Comparison of ENCODE assay signal across 20 mouse cellular contexts in the genomic region with DNA sequence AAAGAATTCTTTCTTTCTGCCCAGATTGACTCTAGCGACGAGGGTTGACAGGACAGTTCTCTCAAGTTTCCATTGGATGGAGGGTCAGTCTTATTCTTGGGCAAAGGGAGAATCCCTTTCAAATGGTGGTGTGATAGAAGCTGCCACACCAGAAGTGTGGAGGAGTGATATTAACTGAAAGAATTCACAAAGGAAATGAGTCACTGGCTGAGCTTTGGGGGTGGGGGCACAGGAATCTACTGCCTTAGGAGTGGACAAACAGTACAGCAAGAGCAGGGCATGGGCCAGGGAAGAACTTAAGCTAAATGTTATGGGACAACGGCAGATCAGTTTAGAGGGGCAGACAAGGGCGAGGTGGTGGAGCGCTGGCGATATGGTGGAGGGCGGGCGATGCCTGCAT.
DNase-seq lines count a peak whose midpoint lies in the region; ATAC-seq and TF ChIP-seq lines count a peak whose summit lies in the region.
"Had no signal": no experiment of that assay in that cellular context is flagged by ENCODE, and none has a peak within 500 bp of the region (broad histone marks: within the 10 kb centered on the region; RNA-seq: fewer than 3 reads in every experiment).

No protein-coding gene starts in this region.

- H3K4me2 ChIP-seq in heart, postnatal 0 days (ENCODE audit: low read depth, low read length): no peak overlapping the region
- peak overlapping the region; percentile 72 for H3K4me2 ChIP-seq in myocyte (ENCODE audit: low read depth)
- H3K4me2 ChIP-seq: embryonic facial prominence, embryonic 15.5 days; forebrain, embryonic 15.5 days had no signal

- no peak overlapping the region for H3K4me3 ChIP-seq in heart, postnatal 0 days (ENCODE audit: low read depth, low read length)
- no peak overlapping the region for H3K4me3 ChIP-seq in myocyte
- no peak overlapping the region for H3K4me3 ChIP-seq in limb, embryonic 10.5 days
- H3K4me3 ChIP-seq: embryonic facial prominence, embryonic 15.5 days; forebrain, embryonic 15.5 days; heart, embryonic 10.5 days had no signal

- no peak for TF ChIP-seq CTCF in heart, postnatal 0 days (IDR thresholded peaks at IDR 0.05; ENCODE audit: low read depth)

- no peak for TF ChIP-seq POLR2A in myocyte (IDR thresholded peaks at IDR 0.05; ENCODE audit: insufficient read length, low read depth)

- intact Hi-C loops in left cerebral cortex, postnatal 36 days (cut with DNase I): no loop called here

- TF ChIP-seq EP300 in heart, postnatal 0 days (IDR thresholded peaks at IDR 0.05; ENCODE audit: low read depth): no peak

- peak; percentile 26 for DNase-seq in heart, postnatal 0 days (ENCODE audit: low spot score)
- no peak for DNase-seq in heart, adult 18-20 months
- DNase-seq in lung, postnatal 10 days: peak; percentile 35
- DNase-seq in lung, postnatal 36 days: no peak
- DNase-seq in 416B (ENCODE audit: low read depth): peak; percentile 30
- DNase-seq in limb, embryonic 10.5 days (ENCODE audit: low spot score): no peak
- no peak for DNase-seq in left cerebral cortex, postnatal 36 days (ENCODE audit: low spot score in 2 of 2)
- DNase-seq: adrenal gland, postnatal 10 days; cerebellum, adult 11 months; cerebellum, adult 8-10 months; cerebellum, postnatal 14 days; embryo, embryonic 11 days; gastrocnemius, postnatal 36 days; heart, adult 11 months; heart, postnatal 14 days had no signal

- H3K79me2 ChIP-seq in myocyte (ENCODE audit: control insufficient read depth, insufficient read depth): no peaks in the 10 kb centered on the region

- no peaks in the 10 kb centered on the region for H3K36me3 ChIP-seq in heart, postnatal 0 days (replicated peaks; ENCODE audit: control insufficient read depth, insufficient read depth, low read length)
- H3K36me3 ChIP-seq in myocyte (ENCODE audit: control insufficient read depth, insufficient read depth): no peaks in the 10 kb centered on the region
- H3K36me3 ChIP-seq in limb, embryonic 10.5 days: no peaks in the 10 kb centered on the region
- H3K36me3 ChIP-seq: embryonic facial prominence, embryonic 15.5 days; forebrain, embryonic 15.5 days; heart, embryonic 10.5 days had no signal

- no peaks in the 10 kb centered on the region for H3K9me3 ChIP-seq in heart, postnatal 0 days (replicated peaks; ENCODE audit: control insufficient read depth, low read length)
- H3K9me3 ChIP-seq in limb, embryonic 10.5 days (replicated peaks): no peaks in the 10 kb centered on the region
- H3K9me3 ChIP-seq: embryonic facial prominence, embryonic 15.5 days; forebrain, embryonic 15.5 days; heart, embryonic 10.5 days had no signal

- 0 out of 2 replicates have a peak, but pooled peaks cover 3% of the 10 kb centered on the region for H3K4me1 ChIP-seq in heart, postnatal 0 days (ENCODE audit: control insufficient read depth, insufficient read depth)
- peaks cover 35% of the 10 kb centered on the region for H3K4me1 ChIP-seq in limb, embryonic 10.5 days
- H3K4me1 ChIP-seq: embryonic facial prominence, embryonic 15.5 days had no signal

- H3K27ac ChIP-seq in heart, postnatal 0 days (ENCODE audit: low read depth): no peak overlapping the region
- H3K27ac ChIP-seq in limb, embryonic 10.5 days: no peak overlapping the region
- H3K27ac ChIP-seq: embryonic facial prominence, embryonic 15.5 days; forebrain, embryonic 15.5 days; heart, embryonic 10.5 days had no signal

- H3K9ac ChIP-seq in heart, postnatal 0 days (replicated peaks; ENCODE audit: low read depth, low read length): no peak overlapping the region
- H3K9ac ChIP-seq: embryonic facial prominence, embryonic 15.5 days; forebrain, embryonic 15.5 days had no signal

- no peaks in the 10 kb centered on the region for H3K27me3 ChIP-seq in heart, postnatal 0 days (ENCODE audit: control insufficient read depth, insufficient read depth, low read length)
- H3K27me3 ChIP-seq in myocyte (ENCODE audit: control insufficient read depth, insufficient read depth, insufficient read length): no peaks in the 10 kb centered on the region
- H3K27me3 ChIP-seq in limb, embryonic 10.5 days (ENCODE audit: low read depth, poor library complexity, severe bottlenecking): no peaks in the 10 kb centered on the region
- H3K27me3 ChIP-seq: embryonic facial prominence, embryonic 15.5 days; forebrain, embryonic 15.5 days had no signal

- no peak for ATAC-seq in heart, postnatal 0 days (ENCODE audit: insufficient read depth, low read depth)
- ATAC-seq: forebrain, embryonic 15.5 days; hindbrain, embryonic 16.5 days had no signal

- 63% methylated on average over 8 of the region's 8 CpGs for WGBS in heart, postnatal 0 days
- 90% methylated on average over 8 of the region's 8 CpGs for WGBS in limb, embryonic 10.5 days

- H3ac ChIP-seq in myocyte (ENCODE audit: control insufficient read depth, insufficient read length): no peak overlapping the region

TF ChIP-seq in myocyte, 11 proteins besides CTCF, POLR2A, EP300 and RAD21:
- TF ChIP-seq MYOD1 (IDR thresholded peaks at IDR 0.05; ENCODE audit: control insufficient read depth in 1 of 3, insufficient read length in 2 of 3, low read depth in 2 of 3): no peak
- no peak for TF ChIP-seq TCF12 (IDR thresholded peaks at IDR 0.05; ENCODE audit: insufficient read depth, poor library complexity, severe bottlenecking)
- TF ChIP-seq MYOG (IDR thresholded peaks at IDR 0.05; ENCODE audit: control insufficient read depth in 1 of 3, insufficient read depth in 1 of 3, insufficient read length in 2 of 3, low read depth in 2 of 3): no peak
- TF ChIP-seq REST (IDR thresholded peaks at IDR 0.05; ENCODE audit: insufficient read depth, insufficient read length): no peak
- TF ChIP-seq E2F4 (IDR thresholded peaks at IDR 0.05; ENCODE audit: insufficient read depth): no peak
- TF ChIP-seq MAX (IDR thresholded peaks at IDR 0.05; ENCODE audit: low read depth): no peak
- no peak for TF ChIP-seq SRF (IDR thresholded peaks at IDR 0.05; ENCODE audit: control insufficient read depth, insufficient read length, low read depth)
- no peak for TF ChIP-seq TCF3 (IDR thresholded peaks at IDR 0.05; ENCODE audit: insufficient read length, low read depth)
- TF ChIP-seq CEBPB (IDR thresholded peaks at IDR 0.05; ENCODE audit: insufficient read depth, poor library complexity, severe bottlenecking): no peak
- TF ChIP-seq USF1 (IDR thresholded peaks at IDR 0.05; ENCODE audit: low read depth): no peak

Comparison
In these comparisons a context has a peak if more than half of its experiments do, and no peak if none do; other contexts are left out.
1. DNase-seq: peak in heart, postnatal 0 days (single experiment), lung, postnatal 10 days (single experiment) and 416B (single experiment); none in heart, adult 18-20 months (0 of 2), lung, postnatal 36 days (single experiment), limb, embryonic 10.5 days (single experiment) and left cerebral cortex, postnatal 36 days (0 of 2).